Mouse (Mus musculus) right cerebral cortex, postnatal 4 days (tissue): ENCODE measurements around the gene Arhgap18.

Source experiments
- DNase-seq: peaks from one replicate; pipeline ENCODE4 v3.0.0-alpha.2; 2022

Arhgap18 gene

DNA sequence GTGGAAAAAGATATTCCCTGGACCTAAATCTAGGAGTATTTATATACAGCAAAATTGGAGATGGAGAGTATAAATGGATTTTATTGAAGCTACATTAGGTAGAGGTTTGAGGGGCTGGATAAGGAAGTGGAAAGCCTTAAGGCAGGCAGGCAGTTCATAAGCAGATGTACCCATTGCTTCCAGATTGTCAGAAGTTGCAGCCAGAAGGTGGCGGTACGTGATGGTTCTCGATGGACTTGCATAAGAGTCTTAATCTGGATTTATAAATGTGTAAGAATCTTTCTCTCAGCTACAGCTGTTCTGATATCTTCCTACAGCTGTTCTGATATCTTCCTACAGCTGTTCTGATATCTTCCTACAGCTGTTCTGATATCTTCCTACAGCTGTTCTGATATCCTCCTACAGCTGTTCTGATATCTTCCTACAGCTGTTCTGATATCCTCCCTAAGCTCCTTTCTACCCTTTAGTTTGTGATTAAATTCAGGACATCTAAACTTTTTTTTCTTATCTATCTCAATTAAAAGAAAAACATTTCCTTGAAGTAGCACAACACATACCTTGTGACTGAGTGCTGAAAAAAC, 79.5 kb downstream of the Arhgap18 start:
- no peak for DNase-seq

- DNase-seq: no peak
Measured at GRCm38 (mm10) chr10:26833393-26833792, 80.2 kb downstream of the Arhgap18 start.

DNA sequence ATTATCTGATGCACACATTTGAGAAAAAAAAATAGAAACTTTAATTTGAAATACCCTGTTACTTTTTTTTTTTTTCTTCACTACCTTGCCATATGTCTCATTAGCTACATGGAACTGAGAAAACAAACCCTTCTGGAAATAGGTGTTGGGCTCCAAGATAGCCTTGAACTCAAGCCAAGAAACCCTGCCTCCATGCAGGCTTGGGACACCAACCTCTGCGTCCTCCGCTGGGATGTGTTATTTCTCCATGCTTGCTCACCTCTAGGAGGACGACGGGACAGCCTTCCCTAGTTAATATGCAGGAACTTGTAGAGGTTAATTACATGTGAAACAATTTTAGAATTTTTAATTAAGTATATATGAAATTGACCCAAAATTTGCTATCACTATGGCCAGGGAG, 96.1 kb downstream of the Arhgap18 start:
- DNase-seq: no peak

DNA sequence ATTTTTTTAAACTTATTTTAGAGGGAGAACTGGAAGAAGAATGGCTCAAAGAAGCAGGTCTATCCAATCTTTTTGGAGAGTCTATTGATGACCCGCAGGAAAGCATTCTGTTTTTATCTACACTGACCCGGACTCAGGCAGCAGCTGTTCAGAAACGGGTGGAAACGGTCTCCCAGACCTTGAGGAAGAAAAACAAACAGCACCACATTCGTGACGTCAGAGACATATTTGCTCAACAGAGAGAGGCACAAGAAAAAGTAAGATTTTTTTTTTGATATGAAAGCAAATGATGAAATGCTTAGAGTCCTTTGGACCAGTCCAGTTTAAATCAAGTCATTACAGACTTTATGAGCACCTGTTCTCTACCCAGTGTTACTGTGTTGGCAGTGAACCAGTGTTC, 96.6 kb downstream of the Arhgap18 start:
- DNase-seq: no peak

DNA sequence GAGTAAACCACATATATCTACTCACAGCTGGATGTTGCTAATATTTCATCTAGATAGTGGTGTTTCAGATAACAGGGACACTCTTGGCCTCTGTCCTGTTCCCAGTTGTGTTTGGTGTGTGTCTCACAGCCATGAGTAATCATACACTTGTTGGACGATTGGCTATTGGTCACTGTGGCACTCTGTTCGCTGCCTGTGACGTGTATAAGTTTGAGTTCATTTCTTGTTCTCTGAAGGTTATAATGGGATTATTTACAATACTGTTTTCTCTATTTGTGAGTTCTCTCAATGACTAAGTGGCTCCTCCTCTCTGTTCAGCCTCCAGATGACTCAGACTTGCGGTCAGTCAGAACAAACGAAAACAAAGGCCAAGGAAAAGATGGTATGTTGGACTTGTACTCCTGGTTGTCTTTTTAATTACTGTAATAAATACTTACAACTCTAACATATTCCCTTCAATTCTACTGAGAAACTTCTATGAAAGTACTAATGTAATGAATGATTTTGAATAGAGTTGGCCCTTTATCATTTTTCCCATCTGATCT, 101.4 kb downstream of the Arhgap18 start:
- DNase-seq: no peak

- DNase-seq: peak; percentile 26
Measured at GRCm38 (mm10) chr10:26855851-26856535, 102.8 kb downstream of the Arhgap18 start.

GRCm38 (mm10) chr10:26857583-26857982, 104.4 kb downstream of the Arhgap18 start:
- no peak for DNase-seq

DNA sequence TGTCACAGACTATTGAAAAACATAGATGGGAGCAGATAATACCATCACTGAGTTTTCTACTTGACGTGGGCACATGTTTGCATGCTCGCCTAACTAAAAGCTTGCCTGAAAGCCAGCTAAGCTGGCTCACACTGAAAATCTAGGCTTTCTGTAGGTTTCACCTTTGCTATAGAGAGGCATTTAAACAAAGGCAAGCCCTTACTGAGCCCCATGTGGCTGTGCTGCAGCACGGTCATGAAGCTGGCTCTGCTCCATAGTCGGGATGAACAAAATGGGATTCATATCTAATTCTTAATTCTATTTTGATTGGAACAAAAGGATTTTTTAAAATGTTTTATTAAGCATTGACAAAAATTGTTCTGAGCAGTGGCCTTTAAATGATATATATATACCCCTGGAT, 105.3 kb downstream of the Arhgap18 start:
- no peak for DNase-seq

DNA sequence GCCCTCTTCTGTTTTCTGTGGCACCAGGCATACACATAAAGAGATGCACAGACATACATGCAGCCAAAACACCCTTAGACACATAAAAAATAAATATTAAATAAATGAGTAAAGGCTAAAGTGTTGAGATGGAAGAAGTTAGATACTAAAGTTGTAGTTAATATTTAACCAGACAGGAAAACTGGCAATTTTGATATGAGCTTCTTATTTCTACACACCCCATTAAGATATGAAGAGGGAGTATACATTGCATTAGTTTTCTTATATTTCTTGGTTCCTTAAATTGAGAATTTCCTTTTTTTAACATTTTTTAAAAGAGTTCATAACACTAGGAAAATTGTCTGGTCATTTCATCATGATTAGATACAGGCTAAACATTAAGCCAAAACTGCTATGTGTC, 108.0 kb downstream of the Arhgap18 start:
- DNase-seq: no peak

DNA sequence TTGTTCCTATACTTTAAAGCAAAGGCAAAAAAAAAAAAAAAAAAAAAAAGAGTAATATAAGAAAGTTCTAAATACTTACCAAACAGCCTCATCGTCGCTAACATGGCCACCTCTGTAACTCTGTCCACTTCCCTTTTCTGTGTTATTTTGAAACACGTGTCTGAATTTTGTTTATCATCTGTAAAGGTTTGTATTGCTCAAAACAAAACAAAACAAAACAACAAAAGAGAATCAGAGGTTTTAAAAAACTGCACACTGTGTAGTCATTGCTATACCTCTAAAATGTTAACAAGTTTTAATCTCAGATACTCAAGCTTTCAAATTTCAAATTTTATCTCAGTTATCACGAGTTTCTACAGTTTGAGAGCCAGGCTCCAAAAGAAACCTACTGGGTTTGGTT, 109.0 kb downstream of the Arhgap18 start:
- DNase-seq: no peak

GRCm38 (mm10) chr10:26863982-26864381, 110.8 kb downstream of the Arhgap18 start:
- DNase-seq: no peak

- DNase-seq: no peak
Measured at GRCm38 (mm10) chr10:26870802-26871201, 117.6 kb downstream of the Arhgap18 start.

GRCm38 (mm10) chr10:26877309-26877708, 124.1 kb downstream of the Arhgap18 start:
- DNase-seq: no peak

DNA sequence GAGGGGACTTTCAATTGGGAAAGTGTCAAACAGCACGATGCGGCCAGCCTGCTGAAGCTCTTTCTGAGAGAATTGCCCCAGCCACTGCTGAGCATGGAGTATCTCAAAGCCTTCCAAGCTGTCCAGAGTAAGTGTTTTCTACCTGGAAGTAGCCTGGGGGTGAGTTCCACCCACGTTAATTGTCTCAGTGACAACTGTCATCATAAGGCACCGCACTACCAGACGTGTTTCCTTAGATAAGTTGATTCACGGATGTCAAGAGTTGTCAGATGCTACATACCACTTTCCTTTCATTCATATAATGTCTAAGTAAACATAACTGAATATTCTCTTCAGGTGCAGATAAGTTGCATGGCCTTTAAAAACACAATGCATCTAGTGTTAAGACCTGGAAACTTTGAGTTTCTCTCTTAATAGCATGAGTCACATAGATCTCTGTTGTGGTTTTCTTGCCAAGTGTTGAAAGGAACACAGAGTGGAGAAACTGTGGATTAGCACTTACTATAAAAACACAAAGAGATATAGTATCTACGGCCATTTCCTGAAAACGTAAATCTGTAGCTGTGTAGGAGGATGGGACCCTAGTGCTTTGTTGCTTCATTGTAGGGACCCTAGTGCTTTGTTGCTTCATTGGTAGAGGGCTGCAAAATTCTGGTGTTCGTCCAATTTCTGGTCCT, 125.8 kb downstream of the Arhgap18 start:
- DNase-seq: no peak

DNA sequence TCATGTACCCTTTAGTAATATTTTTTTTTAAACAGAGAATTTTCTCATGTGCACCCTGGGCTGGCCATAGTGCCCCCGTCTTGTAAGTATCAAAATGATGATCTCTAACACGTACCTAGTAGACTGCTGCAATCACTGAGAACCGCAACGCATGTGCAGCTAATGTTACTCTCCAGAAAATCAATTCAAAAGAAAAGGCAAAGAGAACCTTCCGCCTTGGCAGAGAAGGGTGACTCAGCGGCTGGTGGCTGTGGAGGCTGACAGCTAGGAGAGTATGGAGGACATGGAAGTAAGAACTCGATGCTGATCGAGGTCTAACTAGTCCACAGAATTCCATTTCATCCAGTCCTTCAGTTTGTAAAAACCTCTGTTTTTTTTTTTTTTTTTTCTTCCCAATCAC, 131.7 kb downstream of the Arhgap18 start:
- DNase-seq: peak; percentile 6

DNA sequence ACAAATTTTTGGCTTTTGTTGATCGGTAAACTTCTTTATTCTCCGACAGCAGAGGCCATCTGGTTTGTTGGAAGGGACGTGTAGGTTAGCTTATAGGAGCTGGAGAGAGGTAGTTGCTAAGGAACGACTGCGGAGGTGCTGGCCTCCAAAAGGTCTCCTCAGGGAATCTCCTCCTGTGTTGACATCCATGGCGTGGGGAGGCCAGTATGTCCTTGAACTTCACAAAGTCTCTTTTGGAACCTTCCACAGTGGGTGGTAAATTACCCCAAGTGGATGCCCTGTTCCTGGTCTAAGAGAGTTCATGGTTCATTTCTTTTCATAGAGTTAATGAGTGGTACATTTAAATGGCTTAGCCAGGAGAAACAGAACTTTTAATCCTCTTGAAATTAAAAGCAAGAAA, 136.0 kb downstream of the Arhgap18 start:
- no peak for DNase-seq

- no peak for DNase-seq
Measured at GRCm38 (mm10) chr10:26889754-26890153, 136.5 kb downstream of the Arhgap18 start.

DNA sequence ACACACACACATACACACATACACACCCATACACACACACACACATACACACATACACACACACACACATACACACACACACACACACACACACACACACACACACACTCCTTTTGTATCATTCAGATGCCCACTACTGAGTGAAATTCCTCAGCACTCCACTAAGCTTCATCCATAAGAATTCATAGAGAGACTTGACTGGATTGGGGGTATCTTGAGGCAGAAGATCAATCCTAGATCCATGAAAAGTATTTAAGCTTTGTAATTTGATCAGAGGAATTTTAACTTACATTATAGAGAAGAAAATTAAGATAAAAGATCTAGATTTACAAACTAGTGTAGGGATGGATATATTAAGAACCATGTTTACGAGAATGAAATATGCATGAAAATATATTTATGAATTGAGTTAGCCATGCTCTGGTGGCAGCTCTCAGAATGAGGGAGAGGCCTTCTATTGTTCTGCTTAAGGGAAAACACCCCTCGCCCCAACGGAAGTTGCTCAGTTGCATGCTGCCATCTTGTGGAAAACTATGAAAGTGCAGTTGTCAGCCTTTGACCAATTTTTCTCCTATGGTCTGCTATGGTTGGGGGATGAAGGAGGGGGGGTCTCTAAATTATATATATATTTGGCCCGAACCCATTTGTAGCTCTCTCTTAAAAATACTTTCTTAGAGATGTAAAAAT, 137.2 kb downstream of the Arhgap18 start:
- DNase-seq: peak; percentile 65

GRCm38 (mm10) chr10:26893091-26893490, 139.9 kb downstream of the Arhgap18 start:
- no peak for DNase-seq

DNA sequence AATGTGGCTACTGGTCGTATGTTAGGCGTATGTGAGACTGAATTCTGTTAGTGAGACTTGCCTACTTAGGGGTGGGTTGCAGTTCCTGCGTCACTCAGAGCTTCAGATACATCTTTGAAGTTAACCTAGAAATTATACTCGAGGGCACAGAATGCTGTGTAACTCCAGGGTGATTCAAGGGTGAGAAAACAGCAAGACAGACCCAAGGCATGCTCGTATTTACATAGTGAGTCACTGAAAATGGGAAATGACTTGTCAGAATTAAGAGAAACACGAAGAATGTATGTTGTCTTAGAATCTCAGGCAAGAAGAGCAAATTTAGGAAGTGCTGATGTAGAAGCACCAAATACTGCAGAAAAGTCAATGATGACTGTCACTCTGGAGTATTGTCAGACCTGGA, 142.5 kb downstream of the Arhgap18 start:
- DNase-seq: no peak

DNA sequence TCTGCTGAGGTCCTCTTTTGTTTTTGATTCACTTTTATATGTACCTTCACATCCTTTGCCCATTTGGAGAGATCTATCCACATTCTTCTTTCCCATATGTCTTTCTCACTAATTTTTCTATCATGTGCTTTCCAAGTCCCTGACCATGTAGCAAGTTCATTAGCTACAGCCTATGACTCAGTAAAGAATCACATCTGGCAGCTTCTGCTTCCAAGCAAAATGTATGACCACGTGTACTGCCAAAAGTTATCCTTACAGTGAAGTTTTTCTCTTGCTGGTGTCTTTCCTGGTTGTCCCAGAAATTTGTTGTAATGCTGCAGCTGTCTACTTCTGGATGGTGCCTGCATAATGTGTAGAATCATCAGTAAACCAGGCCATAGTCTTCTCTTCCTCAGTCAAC, 147.2 kb downstream of the Arhgap18 start:
- DNase-seq: no peak

DNA sequence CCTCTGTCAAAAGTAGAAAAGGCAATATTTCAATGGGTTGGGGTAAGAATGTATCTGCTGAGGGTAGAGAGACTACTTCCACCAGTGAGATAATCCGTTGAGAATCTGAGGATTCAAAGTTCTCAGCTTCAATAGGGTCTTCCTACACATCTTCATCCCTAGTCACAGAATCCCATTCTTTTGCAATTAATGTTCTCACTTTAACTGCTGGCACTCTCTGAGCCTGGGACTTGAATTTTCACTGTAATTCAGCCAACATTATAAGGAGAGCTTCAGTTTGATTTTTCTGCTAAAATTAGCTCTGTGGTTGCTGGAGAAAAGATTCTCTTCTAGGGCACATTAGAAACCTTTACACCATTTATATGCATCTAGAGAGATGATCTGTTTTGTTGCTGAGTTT, 150.6 kb downstream of the Arhgap18 start:
- no peak for DNase-seq

DNA sequence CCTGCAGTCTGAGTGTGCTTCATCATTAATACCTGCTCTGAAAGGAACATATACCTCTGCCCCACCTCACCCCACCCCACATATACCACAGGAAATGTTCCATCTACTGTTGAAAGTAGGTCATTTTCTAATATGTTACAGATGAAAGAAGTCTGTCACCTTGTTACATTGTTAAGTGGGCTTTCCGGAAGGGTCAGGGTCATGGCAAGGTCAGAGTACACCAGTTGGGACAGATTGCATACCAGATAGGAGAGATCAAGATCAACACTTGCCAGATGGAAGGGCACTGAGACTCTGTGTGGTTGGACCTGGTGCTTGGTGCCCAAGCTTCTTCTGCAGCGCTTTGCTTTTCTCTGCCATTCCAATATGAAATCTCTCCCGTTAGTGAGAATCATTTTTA, 158.0 kb downstream of the Arhgap18 start:
- no peak for DNase-seq
